Mouse (Mus musculus): ENCODE measurements around the gene Oxsm. TPM values are rescaled to one million over a fixed set of nuclear protein-coding genes. Genes with fewer than 3 reads are reported as not detected.

The Oxsm gene
- polyA plus RNA-seq, 1 experiment from 2014 or later = 3.7 TPM

- H3K4me1 ChIP-seq (replicated peaks) = no peaks in the 10 kb centered on the region
- no peak overlapping the region for H3K27ac ChIP-seq
- no peak for ATAC-seq
- H3K4me2 ChIP-seq (replicated peaks) = no peak overlapping the region
- H3K9me3 ChIP-seq = no peaks in the 10 kb centered on the region
- WGBS = 60% methylated on average over 2 of the region's 2 CpGs
- no peak overlapping the region for H3K4me3 ChIP-seq (replicated peaks)
- no peaks in the 10 kb centered on the region for H3K27me3 ChIP-seq (replicated peaks)
- no peak overlapping the region for H3K9ac ChIP-seq
- H3K36me3 ChIP-seq = 0 out of 2 replicates have a peak, but pooled peaks cover 2% of the 10 kb centered on the region
Observed at GRCm38 (mm10) chr14:16256209-16256608, 6.6 kb upstream of the Oxsm start.

GRCm38 (mm10) chr14:16255745-16256144 lies 6.1 kb upstream of the Oxsm start:
- H3K27me3 ChIP-seq (replicated peaks) = no peaks in the 10 kb centered on the region
- H3K36me3 ChIP-seq = 0 out of 2 replicates have a peak, but pooled peaks cover 2% of the 10 kb centered on the region
- no peak overlapping the region for H3K4me2 ChIP-seq (replicated peaks)
- no peak overlapping the region for H3K4me3 ChIP-seq (replicated peaks)
- no peaks in the 10 kb centered on the region for H3K9me3 ChIP-seq
- 82% methylated on average over 3 of the region's 3 CpGs for WGBS
- no peak for ATAC-seq
- H3K9ac ChIP-seq = no peak overlapping the region
- H3K4me1 ChIP-seq (replicated peaks) = no peaks in the 10 kb centered on the region
- H3K27ac ChIP-seq = no peak overlapping the region

DNA sequence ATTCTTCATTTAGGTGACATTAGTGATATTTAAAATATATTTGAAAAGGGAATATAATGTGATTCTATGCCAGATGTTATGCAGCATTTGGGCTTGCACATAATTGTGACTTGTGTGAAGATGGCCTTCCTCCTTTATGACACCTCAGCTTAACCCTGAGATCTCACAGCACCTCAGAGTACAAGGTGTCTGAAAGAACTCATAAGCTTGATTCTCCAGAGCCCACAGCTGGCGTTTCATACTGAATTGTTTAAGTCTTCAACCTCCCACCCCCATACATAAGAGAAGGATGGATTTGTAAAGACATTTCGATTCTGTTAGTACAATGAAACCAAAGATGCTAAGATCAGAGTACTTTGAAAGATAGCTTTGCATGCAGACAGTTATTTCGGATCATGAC lies 491 bp upstream of the Oxsm start:
- H3K27ac ChIP-seq = no peak overlapping the region
- 64% methylated on average over 3 of the region's 3 CpGs for WGBS

DNA sequence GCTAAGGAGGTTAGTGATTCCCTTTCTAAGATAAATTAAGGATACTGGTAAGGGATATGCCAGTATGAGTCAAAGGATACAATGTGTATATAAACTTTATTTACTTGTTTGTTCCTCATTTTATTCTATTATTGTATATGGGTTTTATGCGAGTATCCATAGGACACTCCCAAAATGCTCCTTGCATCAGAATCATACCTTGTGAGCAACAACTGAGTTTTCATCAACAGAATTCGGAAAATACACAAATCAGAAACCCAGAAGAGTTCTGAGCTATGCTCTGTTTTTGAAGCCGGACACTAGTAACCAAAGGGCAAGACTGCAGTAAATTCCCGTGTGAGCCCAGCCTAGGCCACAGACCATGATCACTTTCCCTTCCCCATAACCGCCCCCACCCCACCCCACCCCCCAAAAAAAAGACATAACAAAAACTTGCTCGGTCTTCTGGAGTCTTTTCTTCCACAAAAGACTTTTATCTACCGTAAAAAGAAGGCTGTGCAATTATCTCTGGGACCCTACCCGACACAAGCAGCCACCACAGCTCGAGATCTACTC lies 928 bp downstream of the Oxsm start:
- H3K27me3 ChIP-seq (replicated peaks) = no peaks in the 10 kb centered on the region
- no peaks in the 10 kb centered on the region for H3K36me3 ChIP-seq
- peak overlapping the region; percentile 63 for H3K4me3 ChIP-seq (replicated peaks)
- 14% methylated on average over 9 of the region's 9 CpGs for WGBS
- ATAC-seq = peak; percentile 37
- H3K4me2 ChIP-seq (replicated peaks) = peak overlapping the region; percentile 80
- H3K4me1 ChIP-seq (replicated peaks) = 0 out of 2 replicates have a peak, but pooled peaks cover 3% of the 10 kb centered on the region
- H3K9ac ChIP-seq = peak overlapping the region; percentile 97
- 0 out of 2 replicates have a peak overlapping the region, but pooled peaks have one; percentile 86 for H3K27ac ChIP-seq
- no peaks in the 10 kb centered on the region for H3K9me3 ChIP-seq

More for the DNA sequence above, 491 bp upstream of the Oxsm start:
- Histone ChIP-seq H3K4me3 (replicated peaks) (peak overlapping the region; percentile 63), H3K4me1 (replicated peaks) (0 out of 2 replicates have a peak, but pooled peaks cover 3% of the 10 kb centered on the region), H3K9ac (peak overlapping the region; percentile 97), H3K27me3 (replicated peaks) (no peaks in the 10 kb centered on the region), H3K9me3 (no peaks in the 10 kb centered on the region), H3K36me3 (no peaks in the 10 kb centered on the region), H3K4me2 (replicated peaks) (peak overlapping the region; percentile 80)
- no peak for ATAC-seq

DNA sequence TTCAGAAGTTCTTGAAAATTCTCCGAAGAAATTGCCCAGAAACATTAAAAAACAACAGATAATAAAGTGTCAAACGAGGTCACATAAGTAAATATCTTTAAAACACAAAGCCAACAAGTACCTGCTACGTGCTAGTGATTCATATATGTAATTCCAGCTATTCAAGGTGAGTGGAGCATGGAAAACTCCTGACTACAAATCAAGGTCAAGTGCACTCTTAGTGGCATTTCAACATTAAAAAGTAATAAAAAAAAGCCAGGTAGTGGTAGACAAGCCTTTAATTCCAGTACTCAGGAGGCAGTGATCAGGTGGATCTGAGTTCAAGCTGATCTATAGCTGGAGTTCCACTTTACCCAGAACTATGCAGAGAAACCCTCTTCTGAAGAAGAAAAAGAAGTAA lies 1.5 kb downstream of the Oxsm start:
- ATAC-seq = no peak
- WGBS = 74% methylated on average over 3 of the region's 3 CpGs

GRCm38 (mm10) chr14:16246340-16246912 lies 3.2 kb downstream of the Oxsm start:
- H3K27ac ChIP-seq = no peak overlapping the region
- H3K9ac ChIP-seq = no peak overlapping the region
- H3K27me3 ChIP-seq (replicated peaks) = no peaks in the 10 kb centered on the region
- no peaks in the 10 kb centered on the region for H3K36me3 ChIP-seq
- no peaks in the 10 kb centered on the region for H3K9me3 ChIP-seq
- 0 out of 2 replicates have a peak, but pooled peaks cover 3% of the 10 kb centered on the region for H3K4me1 ChIP-seq (replicated peaks)
- ATAC-seq = no peak
- WGBS = 86% methylated on average over 2 of the region's 2 CpGs
- no peak overlapping the region for H3K4me2 ChIP-seq (replicated peaks)
- H3K4me3 ChIP-seq (replicated peaks) = no peak overlapping the region

More for the DNA sequence above, 1.5 kb downstream of the Oxsm start:
- H3K4me3 ChIP-seq (replicated peaks) = no peak overlapping the region
- no peaks in the 10 kb centered on the region for H3K36me3 ChIP-seq
- no peaks in the 10 kb centered on the region for H3K9me3 ChIP-seq
- H3K27ac ChIP-seq = no peak overlapping the region
- H3K4me2 ChIP-seq (replicated peaks) = no peak overlapping the region
- no peak overlapping the region for H3K9ac ChIP-seq
- 0 out of 2 replicates have a peak, but pooled peaks cover 3% of the 10 kb centered on the region for H3K4me1 ChIP-seq (replicated peaks)
- no peaks in the 10 kb centered on the region for H3K27me3 ChIP-seq (replicated peaks)

DNA sequence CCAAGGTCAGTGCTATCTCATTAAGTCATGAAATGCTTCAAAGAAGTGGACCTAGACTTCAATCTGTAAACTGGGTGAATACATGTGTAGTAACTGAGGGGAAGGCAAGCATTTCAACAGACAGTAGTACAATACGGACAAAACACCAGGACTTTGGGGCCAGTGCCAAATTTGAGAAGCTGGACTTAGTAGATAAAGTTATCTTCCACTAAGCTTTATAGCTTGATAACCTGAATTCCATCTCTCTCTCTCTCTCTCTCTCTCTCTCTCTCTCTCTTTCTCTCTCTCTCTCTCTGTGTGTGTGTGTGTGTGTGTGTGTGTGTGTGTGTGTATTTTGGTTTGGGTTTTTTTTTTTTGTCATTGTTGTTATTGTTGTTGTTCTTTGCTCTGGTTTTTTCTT lies 4.5 kb downstream of the Oxsm start:
- Histone ChIP-seq H3K27ac (no peak overlapping the region), H3K9me3 (no peaks in the 10 kb centered on the region), H3K4me2 (replicated peaks) (no peak overlapping the region), H3K4me3 (replicated peaks) (no peak overlapping the region), H3K36me3 (no peaks in the 10 kb centered on the region), H3K27me3 (replicated peaks) (no peaks in the 10 kb centered on the region), H3K4me1 (replicated peaks) (no peaks in the 10 kb centered on the region), H3K9ac (no peak overlapping the region)
- 66% methylated on average over 1 of the region's 1 CpGs for WGBS
- no peak for ATAC-seq

DNA sequence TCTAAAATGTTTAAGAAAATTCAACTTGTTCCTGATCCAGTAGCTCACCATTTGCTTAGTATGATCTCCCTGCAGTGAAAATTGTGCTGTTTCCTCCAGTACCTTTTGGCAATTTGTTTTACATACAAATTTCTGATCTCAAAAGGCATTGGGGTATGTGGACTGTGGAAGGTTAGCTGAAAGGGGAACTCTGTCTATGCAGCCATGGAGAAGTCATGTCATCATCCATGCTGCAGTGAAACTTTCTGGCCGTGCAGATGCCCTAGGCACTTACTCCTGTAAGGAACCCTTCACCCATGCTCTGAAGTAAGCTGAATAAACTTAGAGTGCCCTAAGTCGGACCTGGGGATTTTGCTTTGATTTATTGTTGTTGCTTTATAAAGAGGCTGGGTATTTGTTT lies 5.2 kb downstream of the Oxsm start:
- 55% methylated on average over 2 of the region's 2 CpGs for WGBS
- ATAC-seq = no peak
- Histone ChIP-seq H3K4me1 (replicated peaks) (no peaks in the 10 kb centered on the region), H3K27ac (no peak overlapping the region), H3K9me3 (no peaks in the 10 kb centered on the region), H3K27me3 (replicated peaks) (no peaks in the 10 kb centered on the region), H3K4me2 (replicated peaks) (peak overlapping the region; percentile 66), H3K9ac (no peak overlapping the region), H3K4me3 (replicated peaks) (no peak overlapping the region), H3K36me3 (no peaks in the 10 kb centered on the region)

DNA sequence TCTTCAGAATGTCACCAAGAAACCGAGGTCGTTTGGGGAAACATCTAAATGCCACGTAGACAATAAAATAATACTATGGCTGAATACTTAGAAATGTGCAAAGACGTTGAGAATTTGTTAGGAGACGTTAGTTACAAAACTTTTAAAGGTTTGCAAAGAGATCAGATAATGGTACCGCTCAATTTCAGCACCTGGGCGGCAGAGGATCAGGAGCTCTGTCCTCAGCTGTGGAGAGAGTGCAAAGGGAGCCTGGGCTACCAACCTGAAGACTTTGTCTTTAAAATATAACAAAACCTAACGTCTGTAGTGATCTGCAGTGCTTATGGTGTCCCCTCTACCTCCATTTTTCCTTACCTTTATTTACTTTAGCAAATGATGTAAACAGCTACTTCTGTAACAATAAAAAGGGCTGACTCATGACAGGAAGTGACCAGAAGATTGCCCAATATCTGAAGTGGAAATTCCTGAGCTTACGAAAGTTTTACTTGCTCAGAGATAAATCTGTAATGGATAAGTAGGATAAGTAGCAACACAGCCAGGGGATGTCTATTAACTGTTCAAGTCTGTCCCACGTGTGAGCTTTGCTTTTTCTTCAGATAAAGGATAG lies 5.9 kb downstream of the Oxsm start:
- peak overlapping the region; percentile 66 for H3K4me2 ChIP-seq (replicated peaks)
- H3K27ac ChIP-seq = peak overlapping the region; percentile 87
- H3K4me3 ChIP-seq (replicated peaks) = peak overlapping the region; percentile 52
- H3K9me3 ChIP-seq = no peaks in the 10 kb centered on the region
- H3K27me3 ChIP-seq (replicated peaks) = no peaks in the 10 kb centered on the region
- peak overlapping the region; percentile 65 for H3K9ac ChIP-seq
- WGBS = 11% methylated on average over 10 of the region's 10 CpGs
- H3K36me3 ChIP-seq = no peaks in the 10 kb centered on the region
- ATAC-seq = peak; percentile 56
- no peaks in the 10 kb centered on the region for H3K4me1 ChIP-seq (replicated peaks)

DNA sequence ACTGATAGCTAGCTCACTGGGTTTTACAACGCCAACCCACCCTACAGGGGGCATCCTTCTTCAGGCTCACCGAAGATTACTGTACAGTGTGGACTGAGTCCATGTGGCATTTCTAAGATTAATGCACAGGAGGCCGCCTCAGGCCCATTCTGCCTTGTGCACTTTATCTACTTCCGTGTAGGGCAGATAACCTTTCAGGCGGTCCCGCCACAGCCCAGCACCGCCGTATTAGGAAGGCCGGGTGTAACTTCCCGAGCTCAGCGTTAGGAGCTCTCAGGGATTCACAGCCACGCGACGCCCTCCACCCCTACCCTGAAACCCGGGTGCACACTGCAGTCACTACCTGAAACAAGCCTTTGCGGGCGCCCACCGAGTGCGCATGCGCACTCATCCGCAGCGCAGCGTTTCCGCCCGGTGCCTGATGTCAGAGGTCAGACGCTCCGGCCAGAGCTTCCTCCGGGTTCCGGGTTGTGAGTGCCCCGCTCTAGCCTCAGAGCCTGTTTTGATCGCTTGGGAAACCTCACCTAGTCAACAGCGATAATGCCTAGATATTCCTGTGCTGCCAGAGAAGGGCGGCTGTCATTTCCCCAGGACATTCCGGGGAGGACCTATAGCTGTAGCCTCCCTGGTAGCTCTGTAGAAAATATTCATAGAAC lies 6.5 kb downstream of the Oxsm start:
- H3K9ac ChIP-seq = peak overlapping the region; percentile 65
- no peaks in the 10 kb centered on the region for H3K9me3 ChIP-seq
- peak overlapping the region; percentile 87 for H3K27ac ChIP-seq
- H3K4me3 ChIP-seq (replicated peaks) = peak overlapping the region; percentile 52
- peak; percentile 93 for ATAC-seq
- no peaks in the 10 kb centered on the region for H3K27me3 ChIP-seq (replicated peaks)
- H3K4me1 ChIP-seq (replicated peaks) = no peaks in the 10 kb centered on the region
- 2% methylated on average over 34 of the region's 34 CpGs for WGBS
- peak overlapping the region; percentile 66 for H3K4me2 ChIP-seq (replicated peaks)
- no peaks in the 10 kb centered on the region for H3K36me3 ChIP-seq

GRCm38 (mm10) chr14:16242193-16242815 lies 7.3 kb downstream of the Oxsm start:
- H3K9me3 ChIP-seq = no peaks in the 10 kb centered on the region
- H3K27me3 ChIP-seq (replicated peaks) = no peaks in the 10 kb centered on the region
- no peaks in the 10 kb centered on the region for H3K4me1 ChIP-seq (replicated peaks)
- WGBS = 95% methylated on average over 10 of the region's 10 CpGs
- peak overlapping the region; percentile 66 for H3K4me2 ChIP-seq (replicated peaks)
- H3K9ac ChIP-seq = no peak overlapping the region
- ATAC-seq = no peak
- no peak overlapping the region for H3K27ac ChIP-seq
- no peaks in the 10 kb centered on the region for H3K36me3 ChIP-seq
- peak overlapping the region; percentile 52 for H3K4me3 ChIP-seq (replicated peaks)

DNA sequence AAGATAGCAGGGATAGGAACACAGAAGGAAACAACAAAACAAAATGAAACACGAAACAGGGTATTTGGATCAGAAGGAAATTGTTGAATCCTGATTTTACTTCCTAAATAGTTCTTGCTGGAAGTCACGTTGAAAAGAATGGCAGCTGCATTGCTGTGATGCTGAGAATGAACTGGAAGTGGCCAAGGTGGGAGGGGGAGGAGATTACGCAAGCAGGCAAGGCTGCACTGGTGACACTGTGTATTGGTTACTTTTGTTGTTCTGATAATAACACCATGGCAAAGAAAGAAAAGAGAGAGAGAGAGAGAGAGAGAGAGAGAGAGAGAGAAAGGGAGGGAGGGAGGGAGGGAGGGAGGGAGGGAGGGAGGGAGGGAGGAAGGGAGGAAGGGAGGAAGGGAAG lies 13.1 kb downstream of the Oxsm start:
- H3K36me3 ChIP-seq = no peaks in the 10 kb centered on the region
- H3K4me3 ChIP-seq (replicated peaks) = no peak overlapping the region
- H3K4me2 ChIP-seq (replicated peaks) = no peak overlapping the region
- no peak overlapping the region for H3K9ac ChIP-seq
- H3K4me1 ChIP-seq (replicated peaks) = no peaks in the 10 kb centered on the region
- H3K27ac ChIP-seq = no peak overlapping the region
- H3K9me3 ChIP-seq = no peaks in the 10 kb centered on the region
- ATAC-seq = no peak
- 69% methylated on average over 3 of the region's 3 CpGs for WGBS
- H3K27me3 ChIP-seq (replicated peaks) = no peaks in the 10 kb centered on the region

Measured in intestine, embryonic 15.5 days (tissue).